Mouse (Mus musculus) neural tube, embryonic 14.5 days (tissue): Measurements from ENCODE around the gene Rnf4. TPM values are rescaled to one million over a fixed set of nuclear protein-coding genes. Genes with fewer than 3 reads are reported as not detected.

Experiments used
- ATAC-seq: fragments of 200-750 bp; cut with Nextera tagmentation; 2 replicates; pipeline ENCODE4 v1.8.0; 2017; ENCODE audit warnings: low read depth, mild to moderate bottlenecking, moderate TSS enrichment, moderate library complexity
- H3K27ac ChIP-seq: fragments of 300-500 bp; sonication (generic); 2 replicates; pipeline ENCODE4 v1.5.1; 2014; ENCODE audit warnings: low read depth, mild to moderate bottlenecking, control low read depth, low read length, moderate library complexity, mixed read lengths
- H3K27me3 ChIP-seq: fragments of 300-500 bp; sonication (generic); 2 replicates; pipeline ENCODE4 v1.6.1; 2014; ENCODE audit warnings: low read length; ENCODE audit not compliant: control insufficient read depth, insufficient read depth
- H3K36me3 ChIP-seq: fragments of 300-500 bp; sonication (generic); 2 replicates; pipeline ENCODE4 v1.6.1; 2014; ENCODE audit warnings: low read length, mixed read lengths; ENCODE audit not compliant: control insufficient read depth, insufficient read depth
- H3K4me1 ChIP-seq: fragments of 300-500 bp; sonication (generic); 2 replicates; pipeline ENCODE4 v1.6.1; 2014; ENCODE audit warnings: low read length; ENCODE audit not compliant: control insufficient read depth, insufficient read depth
- H3K4me2 ChIP-seq: fragments of 300-500 bp; sonication (generic); 2 replicates; pipeline ENCODE4 v1.6.1; 2014; ENCODE audit warnings: mild to moderate bottlenecking, low read depth, low read length, control low read depth
- H3K4me3 ChIP-seq: fragments of 300-500 bp; sonication (generic); 2 replicates; pipeline ENCODE4 v1.5.1; 2014; ENCODE audit warnings: low read depth, low read length, control low read depth, mixed read lengths
- H3K9ac ChIP-seq: fragments of 300-500 bp; sonication (generic); replicated peaks from 2 replicates; pipeline ENCODE4 v1.6.1; 2014; ENCODE audit warnings: low read depth, mild to moderate bottlenecking, control low read depth, low read length, mixed read lengths
- H3K9me3 ChIP-seq: fragments of 300-500 bp; sonication (generic); 2 replicates; pipeline ENCODE4 v1.6.1; 2016; ENCODE audit warnings: low read length; ENCODE audit not compliant: control insufficient read depth
- WGBS: fragments of 180-500 bp; shearing (Covaris S2); extraction: QIAGEN DNeasy Blood & Tissue Kit; methylation state at CpG from one replicate; pipeline ENCODE4 v1.1.7; 2014; 5-methylcytosine and 5-hydroxymethylcytosine counted together
- polyA plus RNA-seq: library from polyadenylated mRNA; unstranded; fragments of >200 nt; fragmentation: Nextera tagmentation; extraction: Ambion mirVana; gene quantifications from 2 replicates; pipeline ENCODE4 v1.2.1, GENCODE M21; 2014

Rnf4 gene
- polyA plus RNA-seq = 142 and 146 TPM in 2 replicates

GRCm38 (mm10) chr5:34336097-34336774 is at the start of gene Rnf4:
Rnf4 (plus strand) TSS chr5:34336289.
- peak within 1 kb of the TSS; percentile 93 for H3K27ac ChIP-seq
- H3K9ac ChIP-seq = peak within 1 kb of the TSS; percentile 96
- ATAC-seq = peak; percentile 99
- H3K27me3 ChIP-seq = no peaks in the 10 kb centered on the region
- H3K4me1 ChIP-seq = peaks cover 17% of the 10 kb centered on the region
- no peaks in the 10 kb centered on the region for H3K36me3 ChIP-seq
- no peaks in the 10 kb centered on the region for H3K9me3 ChIP-seq
- H3K4me2 ChIP-seq = peak within 1 kb of the TSS; percentile 96
- H3K4me3 ChIP-seq = peak within 1 kb of the TSS; percentile 94
- under 1% methylated on average over 61 of the region's 67 CpGs for WGBS

GRCm38 (mm10) chr5:34286516-34286915 is 49.6 kb upstream of the Rnf4 start:
- Histone ChIP-seq H3K9ac (no peak overlapping the region; the same call in 1 of the 2 replicates), H3K9me3 (no peaks in the 10 kb centered on the region), H3K27ac (no peak overlapping the region), H3K4me2 (peak overlapping the region; percentile 90), H3K27me3 (peaks cover 9% of the 10 kb centered on the region; the same call in 1 of the 2 replicates), H3K4me3 (peak overlapping the region; percentile 69), H3K36me3 (no peaks in the 10 kb centered on the region), H3K4me1 (peaks cover 10% of the 10 kb centered on the region; the same call in 1 of the 2 replicates)
- WGBS = 2% methylated on average over 11 of the region's 11 CpGs
- ATAC-seq = no peak

GRCm38 (mm10) chr5:34287001-34287837 is 48.9 kb upstream of the Rnf4 start:
- Histone ChIP-seq H3K27me3 (peaks cover 9% of the 10 kb centered on the region; the same call in 1 of the 2 replicates), H3K4me3 (peak overlapping the region; percentile 69), H3K4me1 (peaks cover 10% of the 10 kb centered on the region; the same call in 1 of the 2 replicates), H3K4me2 (peak overlapping the region; percentile 90), H3K9me3 (no peaks in the 10 kb centered on the region), H3K36me3 (no peaks in the 10 kb centered on the region), H3K27ac (no peak overlapping the region), H3K9ac (peak overlapping the region; percentile 59)
- under 1% methylated on average over 54 of the region's 54 CpGs for WGBS
- no peak for ATAC-seq

GRCm38 (mm10) chr5:34287838-34288145 is 48.3 kb upstream of the Rnf4 start:
- peak; percentile 7 for ATAC-seq
- peaks cover 10% of the 10 kb centered on the region; the same call in 1 of the 2 replicates for H3K4me1 ChIP-seq
- peaks cover 9% of the 10 kb centered on the region; the same call in 1 of the 2 replicates for H3K27me3 ChIP-seq
- H3K9ac ChIP-seq = peak overlapping the region; percentile 59
- H3K4me2 ChIP-seq = peak overlapping the region; percentile 90
- peak overlapping the region; percentile 69 for H3K4me3 ChIP-seq
- H3K27ac ChIP-seq = no peak overlapping the region
- H3K9me3 ChIP-seq = no peaks in the 10 kb centered on the region
- under 1% methylated on average over 18 of the region's 18 CpGs for WGBS
- H3K36me3 ChIP-seq = no peaks in the 10 kb centered on the region

- Histone ChIP-seq H3K4me2 (peak within 1 kb of the TSS; percentile 90), H3K4me3 (peak within 1 kb of the TSS; percentile 69), H3K27ac (no peak within 1 kb of the TSS), H3K36me3 (no peaks in the 10 kb centered on the region), H3K27me3 (peaks cover 9% of the 10 kb centered on the region; the same call in 1 of the 2 replicates), H3K4me1 (peaks cover 10% of the 10 kb centered on the region; the same call in 1 of the 2 replicates), H3K9ac (peak within 1 kb of the TSS; percentile 59), H3K9me3 (no peaks in the 10 kb centered on the region)
- WGBS = under 1% methylated on average over 50 of the region's 83 CpGs
- peak; percentile 98 for ATAC-seq
Observed at GRCm38 (mm10) chr5:34288154-34288716, 47.9 kb upstream of the Rnf4 start, which contains the start of the genes Zfyve28 and Cfap99. Zfyve28 (minus strand) TSS chr5:34288449. Cfap99 (plus strand) TSS chr5:34288600.

- no peak for ATAC-seq
- Histone ChIP-seq H3K9me3 (no peaks in the 10 kb centered on the region), H3K4me3 (no peak overlapping the region), H3K27me3 (peaks cover 9% of the 10 kb centered on the region; the same call in 1 of the 2 replicates), H3K27ac (no peak overlapping the region), H3K36me3 (no peaks in the 10 kb centered on the region), H3K4me2 (no peak overlapping the region), H3K9ac (no peak overlapping the region), H3K4me1 (peaks cover 10% of the 10 kb centered on the region; the same call in 1 of the 2 replicates)
- 61% methylated on average over 2 of the region's 2 CpGs for WGBS
Observed at GRCm38 (mm10) chr5:34289286-34289685, 46.8 kb upstream of the Rnf4 start.

- Histone ChIP-seq H3K4me1 (no peaks in the 10 kb centered on the region), H3K27ac (no peak overlapping the region), H3K4me2 (no peak overlapping the region), H3K4me3 (no peak overlapping the region), H3K36me3 (no peaks in the 10 kb centered on the region), H3K9me3 (no peaks in the 10 kb centered on the region), H3K27me3 (peaks cover 4% of the 10 kb centered on the region; the same call in 1 of the 2 replicates), H3K9ac (no peak overlapping the region)
- ATAC-seq = no peak
- WGBS = 79% methylated on average over 6 of the region's 6 CpGs
Observed at GRCm38 (mm10) chr5:34293363-34293762, 42.7 kb upstream of the Rnf4 start.

- Histone ChIP-seq H3K27me3 (no peaks in the 10 kb centered on the region), H3K4me1 (no peaks in the 10 kb centered on the region), H3K4me2 (no peak overlapping the region), H3K4me3 (no peak overlapping the region), H3K36me3 (no peaks in the 10 kb centered on the region), H3K27ac (no peak overlapping the region), H3K9ac (no peak overlapping the region), H3K9me3 (no peaks in the 10 kb centered on the region)
- WGBS = 42% methylated on average over 2 of the region's 2 CpGs
- ATAC-seq = no peak
Observed at GRCm38 (mm10) chr5:34294696-34295095, 41.4 kb upstream of the Rnf4 start.
